Mouse (Mus musculus): Measurements from ENCODE around the gene Polr2b. TPM values are rescaled to one million over a fixed set of nuclear protein-coding genes. Genes with fewer than 3 reads are reported as not detected.

The Polr2b gene
- total RNA-seq, 1 experiment from 2014 or later, result 106 TPM

DNA sequence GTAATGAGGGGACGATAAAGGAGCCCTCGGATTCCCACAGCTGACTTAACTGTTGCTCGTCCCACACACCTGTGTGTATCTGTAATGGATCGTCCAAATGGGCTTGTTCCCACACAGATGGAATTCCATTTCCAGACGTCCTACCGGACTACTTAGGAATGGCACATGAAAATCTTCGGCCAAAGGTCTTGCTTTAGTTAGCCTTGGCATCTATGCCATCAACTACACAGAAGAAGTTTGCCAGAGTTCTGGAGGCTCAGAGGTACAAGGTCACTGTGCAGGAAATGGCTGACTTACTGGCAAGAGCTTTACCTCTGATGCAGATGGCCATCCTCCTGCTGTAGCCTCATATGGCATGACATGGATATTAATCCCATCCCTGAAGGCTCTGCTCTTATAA is 71.3 kb downstream of the Polr2b start:
- ATAC-seq (replicated peaks; ENCODE audit: insufficient number of reproducible peaks, low FRiP score, low TSS enrichment, poor library complexity, severe bottlenecking), result no peak

DNA sequence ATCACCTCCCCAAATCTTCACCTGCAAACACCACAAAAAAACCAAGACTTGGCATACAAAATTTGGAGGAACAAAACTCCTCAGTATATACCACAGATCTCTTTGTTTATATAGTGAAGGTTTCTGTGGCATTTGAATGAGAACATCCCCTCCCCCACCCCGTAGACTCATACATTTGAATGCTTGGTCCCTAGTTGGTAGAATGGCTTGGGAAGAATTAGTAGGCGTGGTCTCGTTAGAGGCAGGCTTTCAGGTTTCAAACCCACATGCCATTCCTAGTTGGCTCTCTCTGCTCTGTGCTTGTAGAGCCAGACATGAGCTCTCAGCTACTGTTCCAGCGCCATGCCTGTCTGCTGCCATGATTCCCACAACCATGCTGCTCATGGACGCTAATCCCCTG is 71.7 kb downstream of the Polr2b start:
- ATAC-seq (replicated peaks; ENCODE audit: insufficient number of reproducible peaks, low FRiP score, low TSS enrichment, poor library complexity, severe bottlenecking), result no peak

DNA sequence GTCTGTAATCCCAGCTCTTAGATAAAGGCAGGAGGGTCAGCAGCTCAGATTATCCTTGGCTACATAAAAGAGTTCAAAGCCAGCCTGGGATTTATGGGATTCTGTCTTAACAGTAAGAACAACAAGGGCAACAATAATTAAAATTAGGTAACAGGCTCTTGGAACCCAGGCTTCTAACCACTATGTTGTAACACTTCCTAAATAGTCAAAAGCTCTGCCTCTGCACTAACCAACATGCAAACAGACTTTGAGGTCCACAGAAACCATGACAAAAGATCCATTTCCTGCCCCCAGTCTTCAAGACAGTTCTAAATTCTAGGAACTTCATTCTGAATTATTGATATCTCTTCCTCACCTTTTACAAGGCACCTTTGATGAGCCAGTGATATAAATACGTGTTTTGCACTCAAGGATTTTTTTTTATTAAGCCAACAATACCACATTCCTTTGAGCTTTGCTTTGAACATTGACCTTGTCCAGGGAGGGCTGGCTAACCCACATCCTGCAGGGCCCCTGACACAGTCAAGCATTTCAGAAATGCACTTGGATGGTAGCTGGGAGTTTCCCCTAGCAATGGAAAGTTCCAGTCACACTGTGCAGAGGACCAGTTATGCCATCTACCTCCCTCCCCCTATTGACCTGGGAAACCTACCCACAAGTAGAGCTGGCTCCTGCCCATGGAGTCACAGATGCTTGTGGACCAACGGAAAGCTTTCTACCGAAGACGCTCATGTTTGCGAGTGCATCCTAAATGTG is 74.0 kb downstream of the Polr2b start:
- no peak for ATAC-seq (replicated peaks; ENCODE audit: insufficient number of reproducible peaks, low FRiP score, low TSS enrichment, poor library complexity, severe bottlenecking)

DNA sequence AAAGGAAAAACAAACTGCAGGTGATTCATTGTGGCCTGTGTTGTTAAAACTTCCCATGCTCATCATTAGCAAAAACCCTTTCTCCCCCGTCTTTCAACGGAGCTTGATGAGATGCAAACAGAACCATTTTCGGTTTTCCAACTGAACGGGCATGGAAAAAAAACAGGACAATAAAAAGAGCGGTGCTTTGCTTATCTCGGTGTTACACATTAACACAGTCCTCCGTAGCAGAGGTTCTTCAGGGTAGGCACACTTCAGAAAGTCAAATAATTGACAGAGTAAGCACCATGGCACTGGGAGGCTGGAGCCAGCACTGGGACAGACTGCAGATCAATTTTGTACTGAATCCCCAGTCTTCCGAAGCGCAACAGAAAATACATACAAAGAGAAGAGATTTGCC is 74.8 kb downstream of the Polr2b start:
- no peak for ATAC-seq (replicated peaks; ENCODE audit: insufficient number of reproducible peaks, low FRiP score, low TSS enrichment, poor library complexity, severe bottlenecking)

DNA sequence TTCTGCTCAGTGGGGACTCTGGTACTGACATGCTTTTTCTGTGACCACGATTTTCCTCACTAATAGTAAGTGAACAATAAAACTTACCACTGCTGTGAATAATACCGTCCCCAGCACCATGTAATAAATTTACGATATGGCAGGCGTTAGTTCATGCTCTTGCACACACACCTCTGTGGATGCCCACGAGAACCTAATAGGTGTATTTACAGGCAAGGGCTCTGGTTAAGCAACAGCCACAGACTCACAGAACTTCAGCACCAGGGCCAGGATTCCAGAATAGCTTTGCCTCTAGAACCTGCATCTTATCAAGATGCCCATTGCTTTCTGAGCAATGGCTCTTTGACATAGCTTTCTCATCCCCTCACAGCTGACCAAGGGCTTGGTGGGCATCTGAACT is 75.3 kb downstream of the Polr2b start:
- ATAC-seq (replicated peaks; ENCODE audit: insufficient number of reproducible peaks, low FRiP score, low TSS enrichment, poor library complexity, severe bottlenecking), result no peak

DNA sequence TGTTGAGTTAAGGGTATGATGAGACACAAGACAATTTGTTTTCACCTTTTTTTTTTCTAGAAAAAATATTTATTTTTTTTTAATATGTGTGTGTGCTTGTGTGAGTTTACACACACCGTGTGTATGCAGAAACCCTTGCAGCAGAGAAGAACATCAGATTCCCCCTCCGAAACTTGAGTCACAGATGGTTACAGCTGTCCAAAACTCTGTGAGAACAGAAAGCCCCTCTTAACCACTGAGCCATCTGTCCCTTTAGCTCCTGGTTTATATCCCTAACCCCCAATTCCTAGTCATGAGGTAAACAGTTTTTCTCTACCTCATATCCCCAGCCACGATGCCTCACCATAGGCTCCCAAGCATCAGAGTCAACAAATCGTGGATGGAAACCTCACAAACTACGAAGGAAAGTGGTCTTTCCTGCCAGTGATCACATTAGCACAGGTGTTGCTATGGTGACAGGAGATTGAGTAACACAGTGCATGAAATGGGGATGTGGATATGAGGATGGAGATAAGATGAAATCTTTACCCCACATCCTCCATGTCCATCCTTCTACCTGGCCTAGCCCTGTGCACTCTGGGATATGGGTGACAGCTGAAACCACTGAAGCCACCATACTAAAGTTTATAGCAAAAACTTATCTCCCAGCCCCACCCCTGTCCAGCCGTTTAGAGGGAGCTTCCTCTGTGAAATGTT is 76.1 kb downstream of the Polr2b start:
- ATAC-seq (replicated peaks; ENCODE audit: insufficient number of reproducible peaks, low FRiP score, low TSS enrichment, poor library complexity, severe bottlenecking), result no peak; the same call in 1 of the 2 replicates

DNA sequence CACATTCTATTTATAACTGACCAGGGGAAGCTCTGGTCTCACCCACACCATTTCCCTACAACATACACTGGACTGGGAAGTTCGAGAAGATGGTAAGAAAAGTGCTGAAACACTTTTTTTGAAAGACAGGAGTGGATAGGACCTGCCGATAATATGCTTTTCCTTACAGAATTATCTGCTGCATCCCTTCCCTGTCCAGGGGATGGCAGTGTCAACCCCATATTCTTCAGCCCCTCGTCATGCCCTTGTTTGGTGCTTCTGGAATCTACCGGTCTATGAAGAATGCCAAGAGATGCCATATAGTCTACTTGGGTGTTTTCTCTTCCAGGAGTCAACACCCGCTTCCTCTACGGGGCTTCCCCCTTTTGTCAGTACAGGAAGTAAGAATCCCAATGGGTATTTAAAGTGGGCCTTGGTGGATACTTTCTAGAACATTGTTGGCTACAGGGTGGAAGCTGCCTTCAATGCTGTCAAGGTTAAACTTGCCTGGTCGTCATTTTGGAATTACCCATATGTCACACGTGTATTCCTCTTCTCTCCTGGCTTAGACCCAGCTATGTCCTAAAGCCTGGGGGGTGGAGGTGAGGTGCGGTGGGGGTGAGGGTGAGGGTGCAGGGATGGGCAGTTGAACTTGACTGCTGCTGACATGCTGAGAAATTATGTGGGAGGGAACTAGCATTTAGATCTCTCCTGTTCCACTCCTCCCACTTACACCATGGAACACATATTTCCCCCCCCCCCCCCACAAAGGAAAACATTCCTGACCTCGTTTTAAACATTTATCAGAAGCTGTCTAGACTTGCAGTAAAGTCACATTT is 76.9 kb downstream of the Polr2b start:
- no peak for ATAC-seq (replicated peaks; ENCODE audit: insufficient number of reproducible peaks, low FRiP score, low TSS enrichment, poor library complexity, severe bottlenecking)

DNA sequence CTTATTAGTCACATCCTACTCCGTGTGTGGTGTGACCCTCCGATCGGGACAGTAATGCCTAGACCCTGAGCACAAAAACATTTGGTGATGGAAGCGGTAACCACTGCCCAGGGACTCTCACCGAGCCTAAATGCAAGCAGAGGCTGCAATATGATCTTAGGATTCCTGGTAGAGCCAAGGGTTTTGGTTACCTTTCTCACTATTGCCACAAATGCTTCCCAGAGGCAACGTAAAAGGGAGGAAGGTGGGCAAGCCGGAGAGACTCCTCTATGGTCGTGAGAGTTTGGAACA is 77.4 kb downstream of the Polr2b start:
- ATAC-seq (replicated peaks; ENCODE audit: insufficient number of reproducible peaks, low FRiP score, low TSS enrichment, poor library complexity, severe bottlenecking), result no peak

DNA sequence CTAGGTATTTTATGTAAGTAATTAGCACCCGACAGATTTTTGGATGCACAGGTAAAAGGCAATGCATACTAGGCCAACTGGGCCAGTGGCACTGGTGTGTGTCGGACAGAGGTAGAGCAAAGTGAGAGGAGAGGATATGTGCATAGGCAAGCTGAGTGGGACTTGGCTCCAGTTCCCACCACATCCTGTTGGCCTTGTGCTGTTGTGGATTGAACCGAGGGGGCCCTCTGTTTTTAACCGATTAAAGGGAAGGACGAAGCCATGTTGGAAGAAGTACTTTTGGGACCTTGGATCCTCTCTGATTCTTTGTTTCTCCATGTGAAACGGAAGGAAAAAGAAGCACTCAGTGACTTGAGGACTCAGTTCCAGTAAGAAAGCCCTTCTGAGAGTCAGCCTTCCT is 78.4 kb downstream of the Polr2b start:
- ATAC-seq (replicated peaks; ENCODE audit: insufficient number of reproducible peaks, low FRiP score, low TSS enrichment, poor library complexity, severe bottlenecking), result no peak

DNA sequence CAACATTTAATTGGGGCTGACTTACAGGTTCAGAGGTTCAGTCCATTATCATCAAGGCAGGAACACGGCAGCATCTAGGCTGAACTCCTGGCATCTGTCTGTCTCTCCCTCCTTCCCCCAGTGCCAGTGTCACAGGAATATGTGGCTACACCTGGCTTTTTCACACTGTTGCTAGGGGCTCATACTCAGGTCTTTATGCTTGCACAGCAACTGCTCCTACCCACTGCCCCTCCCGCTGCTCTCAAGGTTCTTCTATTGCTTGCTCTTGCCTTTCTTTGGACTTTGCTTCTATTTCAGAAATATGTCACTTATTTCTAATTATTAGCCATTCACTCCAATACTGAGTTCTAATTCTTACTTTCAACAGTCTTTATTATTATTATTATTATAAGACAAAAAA is 80.3 kb downstream of the Polr2b start:
- ATAC-seq (replicated peaks; ENCODE audit: insufficient number of reproducible peaks, low FRiP score, low TSS enrichment, poor library complexity, severe bottlenecking), result no peak

DNA sequence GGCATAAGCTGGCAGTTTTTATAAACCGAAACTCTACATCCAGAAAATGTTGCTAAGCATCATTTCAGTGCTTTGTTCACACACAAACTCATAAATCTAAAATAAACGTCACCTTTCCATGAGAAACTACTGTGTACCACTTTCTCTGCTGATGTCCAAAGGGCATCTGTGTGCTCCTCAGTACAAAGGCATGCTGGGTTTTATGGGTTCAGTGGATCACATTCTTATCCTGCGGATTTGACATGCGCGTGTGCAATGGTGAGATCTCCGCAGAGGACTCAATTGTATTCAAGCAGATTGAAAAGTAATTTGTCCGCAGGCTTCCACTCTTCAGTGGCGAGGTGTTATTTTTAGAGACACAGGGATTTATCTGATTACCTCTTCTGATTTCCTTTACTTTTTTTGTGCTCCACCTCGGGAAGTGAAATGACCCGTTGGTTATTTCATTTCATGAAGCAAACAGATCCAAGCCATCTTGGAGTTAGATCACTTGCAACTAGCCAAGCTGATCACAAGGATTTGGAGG is 83.2 kb downstream of the Polr2b start:
- ATAC-seq (replicated peaks; ENCODE audit: insufficient number of reproducible peaks, low FRiP score, low TSS enrichment, poor library complexity, severe bottlenecking), result no peak

DNA sequence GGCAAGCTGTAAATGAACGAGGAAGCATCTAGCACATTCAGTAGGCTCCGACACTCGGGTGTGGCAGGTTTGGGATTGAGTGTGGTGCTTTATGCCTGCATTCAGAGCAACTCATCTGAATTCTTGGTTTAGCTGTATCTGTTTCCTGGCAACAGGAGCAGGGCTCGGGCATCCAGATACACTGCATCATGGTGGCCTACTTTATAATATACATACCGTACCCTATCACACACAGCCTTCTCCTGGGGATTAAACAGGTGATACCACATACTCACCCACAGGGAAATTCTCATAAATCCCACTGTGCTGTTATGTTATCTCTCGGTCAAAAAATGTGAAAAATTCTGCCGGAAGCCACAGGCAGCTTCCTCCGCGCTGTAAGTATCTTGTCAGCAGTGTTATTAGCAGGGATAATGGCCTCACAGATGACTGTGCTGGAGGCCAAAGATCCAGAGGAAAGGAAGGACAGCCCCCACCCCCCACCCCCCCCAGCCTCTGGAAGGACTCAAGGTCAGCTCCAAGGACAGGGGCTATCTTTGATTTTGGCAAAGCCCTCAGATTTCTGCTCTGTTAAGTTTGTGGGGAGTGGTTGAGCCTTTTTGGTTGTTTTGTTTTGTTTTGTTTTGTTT is 84.2 kb downstream of the Polr2b start:
- ATAC-seq (replicated peaks; ENCODE audit: insufficient number of reproducible peaks, low FRiP score, low TSS enrichment, poor library complexity, severe bottlenecking), result no peak

DNA sequence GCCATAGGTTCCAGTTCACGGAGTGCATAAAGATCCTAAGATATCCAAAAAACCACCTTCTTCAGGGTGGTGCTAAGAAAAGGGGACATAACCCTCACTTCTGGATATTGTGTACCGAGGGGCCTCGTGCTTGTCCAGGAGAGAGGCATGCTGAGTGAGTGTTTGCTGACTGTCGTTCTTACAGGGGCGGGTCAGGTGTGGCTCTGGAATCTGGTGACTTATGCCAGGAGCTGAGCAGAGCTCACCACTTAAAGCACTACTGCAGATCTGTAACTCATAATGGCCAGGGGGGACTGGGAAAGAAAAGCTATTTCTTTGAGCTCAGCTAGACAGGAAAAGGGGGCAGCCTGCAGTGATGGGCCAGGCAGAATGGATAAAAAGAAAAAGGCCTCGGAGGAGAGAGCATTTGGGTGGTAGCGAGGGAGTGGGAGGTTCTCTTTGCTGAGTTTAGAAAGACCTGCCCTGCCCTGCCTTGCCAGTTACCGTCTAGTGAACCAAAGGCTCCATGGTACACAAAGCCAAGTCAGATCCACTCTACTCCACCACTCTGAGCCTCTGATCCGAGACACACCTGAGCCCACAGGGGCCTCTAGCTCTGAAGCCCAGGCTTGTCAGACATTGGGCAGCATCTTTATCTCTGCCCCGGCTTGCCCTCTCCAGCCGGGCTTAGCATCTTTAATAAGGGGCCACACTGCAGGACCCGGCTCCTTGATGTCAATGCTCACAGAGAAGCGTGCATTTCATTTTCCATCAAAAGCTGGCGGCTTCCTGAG is 88.5 kb downstream of the Polr2b start:
- no peak for ATAC-seq (replicated peaks; ENCODE audit: insufficient number of reproducible peaks, low FRiP score, low TSS enrichment, poor library complexity, severe bottlenecking)

Other genes with a start within 250 kb of the Polr2b start
- gene Hopx, start 195.0 kb upstream of the Polr2b start, total RNA-seq (2017), result 29.6 to 53.4 TPM (median 30.5 TPM) in 3 replicates
- not detected in 3 replicates for gene Spink2, start 98.7 kb upstream of the Polr2b start, total RNA-seq (2017)
- gene Rest, start 44.7 kb upstream of the Polr2b start, total RNA-seq (2017), result 39.7 to 45.8 TPM (median 40.3 TPM) in 3 replicates
- 4.2 to 7.1 TPM (median 4.9 TPM) in 3 replicates for gene Noa1, start 63 bp upstream of the Polr2b start, total RNA-seq (2017)
- gene Igfbp7, start 97.9 kb downstream of the Polr2b start, total RNA-seq (2017), result 2.7 to 6.7 TPM (median 5.0 TPM) in 3 replicates